Mouse (Mus musculus) lung, adult 2 months (tissue): Measurements from ENCODE around the gene Tatdn2.

ENCODE experiments used
- CTCF ChIP-seq: fragments of 200-500 bp; IDR thresholded peaks from 2 replicates; pipeline ENCODE4 v1.5.1; 2011; ENCODE audit warnings: mild to moderate bottlenecking, low read length, control low read depth; ENCODE audit not compliant: insufficient read depth
- POLR2A ChIP-seq: fragments of 200-500 bp; IDR thresholded peaks from 2 replicates; pipeline ENCODE4 v1.6.1; 2011; ENCODE audit warnings: low read depth, mild to moderate bottlenecking, control low read depth, low read length, borderline replicate concordance; ENCODE audit errors: extremely low read depth

GRCm38 (mm10) chr6:113745117-113745516 lies 48.3 kb downstream of the Tatdn2 start:
- TF ChIP-seq CTCF (no peak), POLR2A (no peak)
